Mouse (Mus musculus) heart, adult 2 months (tissue): Measurements from ENCODE around the gene Edem1. TPM values are rescaled to one million over a fixed set of nuclear protein-coding genes. Genes with fewer than 3 reads are reported as not detected.

Experiments
- DNase-seq, 2 experiments: peaks; one replicate each; pipeline ENCODE4 v3.0.0; 2021
- H3K27ac ChIP-seq: fragments of 200-600 bp; 2 replicates; pipeline ENCODE4 v1.8.1; 2022
- H3K27me3 ChIP-seq: fragments of 200-500 bp; 2 replicates; pipeline ENCODE4 v1.6.1; 2012; ENCODE audit warnings: mild to moderate bottlenecking, low read length, inconsistent platforms, mixed read lengths; ENCODE audit not compliant: control insufficient read depth, insufficient read depth
- H3K36me3 ChIP-seq: fragments of 200-500 bp; 2 replicates; pipeline ENCODE4 v1.6.1; 2012; ENCODE audit warnings: low read length, inconsistent platforms; ENCODE audit not compliant: control insufficient read depth, insufficient read depth
- H3K4me1 ChIP-seq: fragments of 200-500 bp; 2 replicates; pipeline ENCODE4 v1.6.1; 2011; ENCODE audit warnings: low read length; ENCODE audit not compliant: control insufficient read depth, insufficient read depth
- H3K4me3 ChIP-seq: fragments of 200-600 bp; 2 replicates; pipeline ENCODE4 v1.8.1; 2022
- H3K79me2 ChIP-seq: fragments of 200-500 bp; replicated peaks from 2 replicates; pipeline ENCODE4 v1.6.1; 2012; ENCODE audit warnings: mild to moderate bottlenecking, inconsistent platforms, low read length, moderate library complexity, mixed read lengths; ENCODE audit not compliant: control insufficient read depth, insufficient read depth
- H3K9ac ChIP-seq: fragments of 200-500 bp; 2 replicates; pipeline ENCODE4 v1.6.1; 2012; ENCODE audit warnings: low read depth, mild to moderate bottlenecking, control low read depth, inconsistent platforms, low read length, mixed read lengths
- CTCF ChIP-seq: fragments of 200-600 bp; IDR thresholded peaks from 2 replicates; pipeline ENCODE4 v1.8.1; 2022; ENCODE audit warnings: antibody characterized with exemption, mild to moderate bottlenecking, moderate library complexity
- EP300 ChIP-seq: fragments of 200-500 bp; IDR thresholded peaks from 2 replicates; pipeline ENCODE4 v1.6.1; 2011; ENCODE audit warnings: low read depth, low read length, control low read depth; ENCODE audit not compliant: insufficient read depth
- POLR2A ChIP-seq: fragments of 200-500 bp; IDR thresholded peaks from 2 replicates; pipeline ENCODE4 v1.6.1; 2011; ENCODE audit warnings: mild to moderate bottlenecking, low read depth, low read length, control low read depth; ENCODE audit not compliant: insufficient read depth
- WGBS: fragments of 180-500 bp; shearing (Covaris S2); methylation state at CpG from one replicate; pipeline ENCODE4 v1.1.7; 2018; 5-methylcytosine and 5-hydroxymethylcytosine counted together
- intact Hi-C: fragments of 180-260 bp; cut with DNase I; formaldehyde crosslinking; loops from one replicate; pipeline ENCODE4 v1.15.1; 2025
- polyA plus RNA-seq: library from polyadenylated mRNA; depleted of rRNA; stranded (reverse); fragments of >200 nt; gene quantifications from 2 replicates; pipeline ENCODE4 v1.2.3, GENCODE M21; 2012
- total RNA-seq, 2 experiments: library from RNA; stranded (reverse); gene quantifications; 2 replicates each; pipeline ENCODE4 v1.2.3; 2021

The Edem1 gene
- total and polyA plus RNA-seq, 3 experiments: 6.0 to 13.8 (median 10.1) TPM

DNA sequence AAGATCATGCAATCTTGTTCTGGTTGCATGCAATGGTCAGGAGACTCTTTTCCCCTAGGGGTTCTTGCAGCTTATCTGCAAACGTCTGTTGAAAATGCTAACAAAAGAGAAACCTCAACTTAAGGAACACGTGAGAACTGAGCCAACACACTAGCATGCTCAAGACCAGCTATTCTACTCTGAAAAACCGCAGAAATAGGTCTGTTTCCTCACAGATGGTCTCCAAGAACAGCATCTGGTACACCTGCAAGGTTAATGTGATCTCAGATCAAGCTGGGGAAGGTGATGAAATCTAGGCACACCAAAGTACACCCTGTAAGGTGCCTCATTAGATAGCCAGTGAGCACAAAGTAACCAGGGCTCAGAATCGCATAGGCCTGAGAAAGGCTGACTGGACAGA lies 11.0 kb downstream of the Edem1 start:
- Histone ChIP-seq H3K79me2 (peaks cover under 1% of the 10 kb centered on the region; the same call in 1 of the 2 replicates), H3K27me3 (no peaks in the 10 kb centered on the region), H3K9ac (no peak overlapping the region), H3K4me3 (no peak overlapping the region), H3K4me1 (no peaks in the 10 kb centered on the region; the same call in 1 of the 2 replicates), H3K27ac (no peak overlapping the region), H3K36me3 (peaks cover 6% of the 10 kb centered on the region; the same call in 1 of the 2 replicates)
- intact Hi-C loops: no loop called here
- 80% methylated on average over 4 of the region's 4 CpGs for WGBS
- DNase-seq: no peak
- no peak for TF ChIP-seq POLR2A
- TF ChIP-seq CTCF: no peak
- TF ChIP-seq EP300: no peak

GRCm38 (mm10) chr6:108840861-108841640 lies 12.6 kb downstream of the Edem1 start:
- Histone ChIP-seq H3K4me1 (no peaks in the 10 kb centered on the region), H3K36me3 (peaks cover 6% of the 10 kb centered on the region; the same call in 1 of the 2 replicates), H3K27ac (no peak overlapping the region), H3K27me3 (no peaks in the 10 kb centered on the region), H3K9ac (no peak overlapping the region), H3K4me3 (no peak overlapping the region), H3K79me2 (no peaks in the 10 kb centered on the region)
- WGBS: 88% methylated on average over 8 of the region's 8 CpGs
- no peak for TF ChIP-seq EP300
- no peak for TF ChIP-seq CTCF
- TF ChIP-seq POLR2A: no peak
- intact Hi-C loops: no loop called here
- no peak for DNase-seq

DNA sequence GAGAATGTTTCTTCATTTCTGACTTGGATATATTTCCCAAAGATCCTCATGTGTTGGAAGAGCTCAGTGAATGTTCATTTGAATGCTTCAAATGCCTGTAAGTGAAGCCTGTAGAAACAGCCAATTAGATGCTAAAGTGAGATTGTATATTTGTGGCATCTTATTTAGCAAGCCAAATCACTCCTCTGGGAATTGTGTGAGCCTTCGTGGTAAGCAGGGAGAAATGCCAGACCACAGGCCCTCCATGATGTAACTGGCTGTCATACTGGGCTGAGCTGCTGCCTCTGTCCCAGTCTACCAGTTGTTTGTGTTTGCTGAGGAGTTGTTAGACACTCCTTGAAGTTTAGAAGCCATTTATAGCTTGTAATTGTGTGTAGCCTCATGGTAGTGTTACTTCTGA lies 15.2 kb downstream of the Edem1 start:
- TF ChIP-seq EP300: no peak
- TF ChIP-seq CTCF: no peak
- TF ChIP-seq POLR2A: no peak
- DNase-seq: no peak
- 16% methylated on average over 1 of the region's 1 CpGs for WGBS
- no peak overlapping the region for H3K27ac ChIP-seq
- H3K4me3 ChIP-seq: no peak overlapping the region
- H3K36me3 ChIP-seq: peaks cover 6% of the 10 kb centered on the region; the same call in 1 of the 2 replicates
- intact Hi-C loops: no loop called here
- no peaks in the 10 kb centered on the region for H3K4me1 ChIP-seq
- H3K27me3 ChIP-seq: no peaks in the 10 kb centered on the region
- H3K9ac ChIP-seq: no peak overlapping the region
- no peaks in the 10 kb centered on the region for H3K79me2 ChIP-seq

DNA sequence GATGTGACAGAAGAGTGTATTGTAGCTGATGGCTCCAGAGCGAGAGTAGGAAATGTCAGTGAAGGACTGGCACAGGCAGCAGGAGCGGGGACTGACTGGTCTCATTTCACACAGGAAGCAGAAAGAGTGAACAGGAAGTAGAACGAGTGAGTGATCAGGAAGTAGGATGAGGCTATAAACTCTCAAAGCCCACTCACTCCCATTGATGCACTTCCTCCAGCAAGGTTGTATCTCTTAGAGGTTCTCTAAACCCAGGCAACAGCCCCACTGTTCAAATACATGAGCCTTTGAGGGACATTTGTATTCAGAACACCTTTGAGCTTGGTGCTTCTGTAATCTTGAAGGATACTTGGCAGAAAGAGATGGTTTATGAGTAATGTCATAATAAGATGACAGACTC lies 15.7 kb downstream of the Edem1 start:
- Histone ChIP-seq H3K27me3 (no peaks in the 10 kb centered on the region), H3K9ac (no peak overlapping the region), H3K4me1 (no peaks in the 10 kb centered on the region), H3K79me2 (no peaks in the 10 kb centered on the region), H3K4me3 (no peak overlapping the region), H3K36me3 (peaks cover 6% of the 10 kb centered on the region; the same call in 1 of the 2 replicates), H3K27ac (no peak overlapping the region)
- WGBS: 62% methylated on average over 3 of the region's 3 CpGs
- intact Hi-C loops: no loop called here
- DNase-seq: no peak
- TF ChIP-seq EP300 (no peak), CTCF (no peak), POLR2A (no peak)

GRCm38 (mm10) chr6:108844771-108845170 lies 16.3 kb downstream of the Edem1 start:
- Histone ChIP-seq H3K9ac (no peak overlapping the region), H3K4me3 (no peak overlapping the region), H3K79me2 (no peaks in the 10 kb centered on the region), H3K36me3 (peaks cover 6% of the 10 kb centered on the region; the same call in 1 of the 2 replicates), H3K27ac (no peak overlapping the region), H3K27me3 (no peaks in the 10 kb centered on the region), H3K4me1 (no peaks in the 10 kb centered on the region)
- intact Hi-C loops: no loop called here
- 88% methylated on average over 7 of the region's 7 CpGs for WGBS
- DNase-seq: no peak
- TF ChIP-seq CTCF: no peak
- TF ChIP-seq EP300: no peak
- TF ChIP-seq POLR2A: no peak

- DNase-seq: no peak
- no peaks in the 10 kb centered on the region; the same call in 1 of the 2 replicates for H3K36me3 ChIP-seq
- TF ChIP-seq CTCF (no peak), POLR2A (no peak), EP300 (no peak)
- no peak overlapping the region for H3K27ac ChIP-seq
- H3K27me3 ChIP-seq: no peaks in the 10 kb centered on the region
- intact Hi-C loops: no loop called here
- H3K4me3 ChIP-seq: no peak overlapping the region
- WGBS: 90% methylated on average over 8 of the region's 8 CpGs
- H3K9ac ChIP-seq: no peak overlapping the region
- no peaks in the 10 kb centered on the region for H3K79me2 ChIP-seq
- H3K4me1 ChIP-seq: no peaks in the 10 kb centered on the region
These were observed 23.7 kb downstream of the Edem1 start for GRCm38 (mm10) chr6:108852088-108852670.
